Mouse (Mus musculus) neutrophil, adult 5-6 weeks (primary cell): ENCODE results near the gene Adam19. TPM values are rescaled to one million over a fixed set of nuclear protein-coding genes. Genes with fewer than 3 reads are reported as not detected.

Experiments used
- ATAC-seq: fragments of 151-379, 151-347 bp; 2 replicates; pipeline ENCODE4 v1.8.0; 2017; ENCODE audit warnings: mild to moderate bottlenecking, moderate TSS enrichment; ENCODE audit not compliant: insufficient number of reproducible peaks, poor library complexity, low FRiP score, severe bottlenecking; ENCODE audit errors: extremely low read depth
- total RNA-seq: library from RNA; stranded (forward); fragments of 200-1000 nt; gene quantifications from 2 replicates; pipeline ENCODE4 v1.2.3, GENCODE M21; 2017

Adam19 gene
- total RNA-seq = 114 and 122 TPM in 2 replicates

DNA sequence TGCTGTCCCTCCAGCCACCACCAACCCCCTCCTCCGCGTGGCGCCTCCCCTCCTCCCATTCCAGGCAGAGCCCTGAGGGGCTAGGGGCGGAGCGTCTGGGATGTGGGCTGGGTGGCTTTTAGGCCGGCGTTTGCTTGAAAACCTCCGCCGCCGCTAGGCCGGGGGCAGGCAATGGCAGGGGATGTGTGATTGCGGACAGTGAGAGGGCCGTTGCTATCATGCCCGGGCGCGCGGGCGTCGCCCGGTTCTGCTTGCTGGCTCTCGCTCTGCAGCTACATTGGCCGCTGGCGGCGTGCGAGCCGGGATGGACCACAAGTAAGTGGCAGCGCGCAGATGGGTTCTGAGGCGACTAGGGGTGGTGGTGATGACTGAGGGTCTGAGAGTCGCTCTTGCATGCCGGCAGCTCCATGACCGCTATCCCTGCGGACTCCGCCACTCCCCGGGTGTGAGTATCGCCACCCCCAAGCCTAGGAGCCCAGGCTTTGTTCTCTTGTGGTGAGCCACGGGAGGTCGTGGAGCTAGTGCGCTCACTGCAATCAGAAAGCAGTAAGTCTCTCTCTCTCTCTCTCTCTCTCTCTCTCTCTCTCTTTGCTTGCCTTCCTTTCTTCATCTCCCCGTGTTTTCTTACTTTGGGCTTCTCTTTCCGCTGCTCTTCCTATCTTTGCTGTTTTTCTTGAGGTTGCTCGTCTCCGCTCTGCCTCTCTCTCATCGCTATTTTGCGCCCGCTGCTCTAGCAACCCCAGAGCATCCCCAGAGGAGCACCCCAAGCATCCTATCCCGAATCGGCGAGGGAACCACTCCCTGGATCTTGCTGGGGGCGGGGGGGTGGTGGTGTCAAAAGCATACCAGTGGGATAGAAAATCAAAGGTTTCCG lies at the start of gene Adam19:
Gene Adam19, plus strand, starts transcription at position 97 of the 874 bp plus-strand sequence.
- ATAC-seq = peak; percentile 57

DNA sequence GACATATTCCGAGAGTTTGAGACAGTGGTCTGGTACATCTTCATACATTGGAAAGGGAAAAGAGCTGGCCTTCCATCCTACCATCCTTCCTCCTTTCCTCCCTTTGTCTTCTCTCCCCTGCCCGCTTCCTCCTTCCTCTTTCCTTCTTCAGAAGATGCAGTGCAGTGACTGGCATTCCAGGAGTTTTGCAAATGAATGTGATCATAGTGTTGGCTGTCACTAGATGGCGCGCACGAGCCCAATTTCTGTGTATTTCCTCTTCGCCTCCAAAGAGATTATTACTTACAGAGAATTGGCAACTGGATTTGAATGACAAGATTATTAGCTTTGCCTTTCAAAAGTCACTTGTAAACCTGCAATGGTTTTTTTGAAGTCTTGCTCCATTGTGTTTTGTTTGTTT lies 39.7 kb upstream of the Adam19 start:
- ATAC-seq = 0 out of 2 replicates have a peak, but pooled peaks have one; percentile 41

DNA sequence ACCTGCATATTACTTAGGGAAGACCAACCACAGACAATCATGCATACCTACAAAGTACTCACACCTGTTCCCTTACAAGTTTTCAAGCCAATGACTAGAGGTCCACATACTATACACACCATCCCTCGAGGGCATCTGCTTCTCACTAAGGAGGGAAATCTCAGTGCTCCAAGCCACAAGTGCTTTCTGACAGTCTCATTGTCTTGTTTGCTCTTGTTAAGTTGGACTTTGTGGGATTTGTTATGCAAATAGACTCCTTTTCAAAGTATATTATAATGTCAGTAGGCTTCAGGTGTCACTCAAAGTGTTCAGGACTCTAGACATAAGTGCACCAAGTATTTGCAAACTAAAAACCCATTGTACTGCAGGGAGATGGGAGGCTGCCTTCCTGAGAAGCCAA lies 35.5 kb upstream of the Adam19 start:
- no peak for ATAC-seq

DNA sequence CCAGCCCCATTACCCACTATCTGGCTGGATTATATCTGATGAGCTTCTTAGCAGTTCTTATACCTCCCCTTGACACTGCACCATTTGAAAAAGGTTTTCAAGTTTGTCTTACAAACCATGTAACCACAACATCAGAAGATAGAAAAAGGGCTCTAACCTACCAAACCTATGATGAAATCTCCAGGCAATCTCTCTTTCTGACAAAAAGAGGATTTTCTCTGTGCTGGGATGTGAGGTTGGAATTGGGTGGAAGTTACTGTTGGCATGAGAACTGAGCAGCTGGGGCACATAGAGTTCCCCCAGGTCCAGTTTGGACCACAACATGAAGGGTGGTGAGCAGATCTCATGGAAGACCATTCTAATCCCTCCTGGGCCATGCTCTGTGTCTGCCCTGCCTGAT lies 33.9 kb upstream of the Adam19 start:
- ATAC-seq = no peak

DNA sequence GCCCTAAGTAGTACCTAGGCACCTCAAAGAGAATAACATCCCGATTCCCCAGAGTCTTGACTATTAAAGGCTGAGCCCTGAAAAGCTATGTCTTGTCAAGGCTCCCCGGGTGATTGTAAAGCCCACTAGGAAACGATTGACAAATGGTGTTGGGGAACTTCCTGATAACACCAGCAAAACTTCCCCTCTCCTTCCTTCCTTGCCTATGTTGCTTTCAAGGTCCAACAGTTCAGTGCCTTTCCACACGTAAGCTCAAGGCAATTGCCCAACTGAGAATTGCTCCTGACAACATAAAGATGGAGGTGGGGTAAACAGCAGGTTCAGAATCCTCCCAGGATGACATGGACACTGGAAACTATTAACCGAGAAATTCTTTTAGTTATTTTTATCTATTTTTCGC lies 32.8 kb upstream of the Adam19 start:
- ATAC-seq = no peak

DNA sequence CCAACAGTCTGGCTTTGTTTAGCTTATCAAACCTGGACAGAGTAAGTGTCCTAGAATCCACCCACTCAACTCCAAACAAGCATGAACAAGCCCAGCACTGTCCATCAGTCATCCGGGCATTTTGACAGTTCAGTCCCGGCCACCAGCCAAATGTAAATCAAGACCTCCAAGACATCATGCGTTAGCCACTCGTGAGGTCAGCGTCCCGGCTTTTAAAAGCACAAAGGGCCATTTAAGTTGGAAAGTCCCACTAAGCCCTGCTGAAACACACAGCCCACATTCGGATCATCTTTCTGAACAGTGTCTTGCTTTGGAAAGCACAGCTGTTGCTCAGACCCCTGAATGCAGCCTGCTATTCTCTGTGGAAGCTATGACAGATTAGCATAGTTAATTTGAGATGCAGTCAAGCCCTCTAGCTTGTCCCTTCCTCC lies 29.8 kb upstream of the Adam19 start:
- no peak for ATAC-seq

- ATAC-seq = no peak
These were observed 27.6 kb upstream of the Adam19 start for GRCm38 (mm10) chr11:46027952-46028814.

GRCm38 (mm10) chr11:46029485-46029884 lies 26.3 kb upstream of the Adam19 start:
- ATAC-seq = no peak

DNA sequence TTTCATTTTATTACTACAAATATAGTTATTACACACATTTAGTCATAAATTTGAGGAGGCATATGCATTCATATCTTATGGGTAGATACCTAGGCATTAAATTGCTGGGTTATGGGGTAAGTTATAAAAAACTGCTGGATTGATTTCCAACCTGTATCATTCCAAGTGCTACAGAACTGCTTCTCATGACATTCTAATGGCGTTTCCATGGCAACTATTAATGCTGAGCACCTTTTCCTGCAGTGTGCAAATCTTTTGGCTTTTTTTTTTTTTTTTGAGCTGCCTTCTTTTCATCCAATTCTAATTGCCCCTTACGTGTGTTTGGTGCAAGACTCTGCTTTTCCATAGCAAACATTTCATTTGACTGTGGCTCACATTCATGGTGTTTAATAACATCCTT lies 25.8 kb upstream of the Adam19 start:
- no peak for ATAC-seq

- 0 out of 2 replicates have a peak, but pooled peaks have one; percentile 33 for ATAC-seq
These were observed 24.3 kb upstream of the Adam19 start for GRCm38 (mm10) chr11:46031470-46031869.

DNA sequence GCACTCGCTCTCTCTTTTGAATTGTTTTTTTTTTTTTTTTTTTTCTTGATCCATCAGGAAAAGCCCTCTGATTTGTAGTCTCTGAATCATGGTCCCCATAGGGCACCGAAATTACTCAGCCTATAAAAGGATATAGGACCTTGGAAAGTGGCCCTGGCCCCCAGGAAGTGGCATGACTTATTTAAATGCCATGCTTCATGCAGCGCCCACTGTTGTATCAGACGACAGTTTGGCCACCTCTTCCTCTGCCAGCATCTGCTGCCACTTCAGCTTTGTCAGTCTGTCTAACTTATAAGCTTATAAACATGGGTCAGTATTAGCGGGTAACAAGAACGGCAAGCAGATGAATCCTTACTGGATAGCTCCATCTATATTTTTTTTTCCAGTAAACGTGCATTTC lies 22.8 kb upstream of the Adam19 start:
- no peak for ATAC-seq

DNA sequence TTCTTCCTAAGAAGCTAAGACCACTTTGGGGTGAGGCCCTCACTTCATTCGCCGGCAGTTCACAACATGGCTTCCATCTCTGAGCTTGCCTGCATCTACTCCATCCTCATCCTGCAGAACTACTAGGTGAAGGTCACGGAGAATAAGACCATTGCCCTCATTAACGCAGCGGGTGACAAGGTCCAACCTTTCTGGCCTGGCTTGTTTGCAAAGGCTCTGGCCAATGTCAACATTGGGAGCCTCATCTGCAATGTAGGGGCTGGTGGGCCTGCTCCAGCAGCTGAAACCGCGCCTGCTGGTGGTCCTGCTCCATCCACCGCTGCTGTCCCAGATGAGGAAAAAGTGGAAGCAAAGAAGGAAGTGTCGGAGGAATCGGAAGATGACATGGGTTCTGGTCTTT lies 19.4 kb upstream of the Adam19 start:
- no peak for ATAC-seq

DNA sequence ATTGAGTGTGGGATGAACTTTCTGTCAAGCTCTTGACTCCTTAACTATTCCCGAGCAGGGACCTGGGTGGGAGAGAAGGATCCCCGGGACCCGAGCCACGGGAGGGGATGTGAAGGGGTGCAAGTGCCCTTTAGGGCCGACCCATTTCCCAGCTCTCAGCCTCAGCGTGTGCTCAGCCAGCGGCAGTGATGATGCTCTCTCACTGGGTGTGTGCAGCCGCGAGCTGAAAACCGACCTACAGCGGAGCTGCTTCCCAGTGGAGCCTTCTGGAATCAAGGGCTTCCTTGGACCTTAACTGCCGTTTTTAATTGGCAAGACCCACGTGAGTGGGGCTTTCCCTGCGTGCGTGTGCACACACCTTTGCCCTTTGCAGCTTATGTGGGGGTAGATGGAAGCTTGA lies 16.9 kb upstream of the Adam19 start:
- no peak for ATAC-seq

DNA sequence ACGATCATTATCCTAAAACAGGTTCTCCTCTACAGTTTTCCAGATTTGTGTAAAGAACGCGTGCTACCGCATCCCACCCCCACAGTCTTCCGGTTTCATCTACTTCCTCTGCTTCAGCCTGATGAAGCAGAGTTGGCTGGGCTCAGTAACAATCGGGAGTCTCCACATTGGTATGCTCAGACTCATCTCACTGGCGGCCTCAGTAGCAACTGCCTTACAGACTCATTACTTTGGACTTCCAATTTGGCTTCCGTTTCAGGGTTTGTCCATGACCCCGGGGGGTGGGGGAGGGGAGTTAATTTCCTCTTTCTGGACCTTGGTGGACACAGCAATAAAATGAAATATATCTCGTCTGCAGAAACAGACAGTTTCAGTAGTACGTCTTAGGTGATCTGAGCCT lies 16.5 kb upstream of the Adam19 start:
- ATAC-seq = no peak

DNA sequence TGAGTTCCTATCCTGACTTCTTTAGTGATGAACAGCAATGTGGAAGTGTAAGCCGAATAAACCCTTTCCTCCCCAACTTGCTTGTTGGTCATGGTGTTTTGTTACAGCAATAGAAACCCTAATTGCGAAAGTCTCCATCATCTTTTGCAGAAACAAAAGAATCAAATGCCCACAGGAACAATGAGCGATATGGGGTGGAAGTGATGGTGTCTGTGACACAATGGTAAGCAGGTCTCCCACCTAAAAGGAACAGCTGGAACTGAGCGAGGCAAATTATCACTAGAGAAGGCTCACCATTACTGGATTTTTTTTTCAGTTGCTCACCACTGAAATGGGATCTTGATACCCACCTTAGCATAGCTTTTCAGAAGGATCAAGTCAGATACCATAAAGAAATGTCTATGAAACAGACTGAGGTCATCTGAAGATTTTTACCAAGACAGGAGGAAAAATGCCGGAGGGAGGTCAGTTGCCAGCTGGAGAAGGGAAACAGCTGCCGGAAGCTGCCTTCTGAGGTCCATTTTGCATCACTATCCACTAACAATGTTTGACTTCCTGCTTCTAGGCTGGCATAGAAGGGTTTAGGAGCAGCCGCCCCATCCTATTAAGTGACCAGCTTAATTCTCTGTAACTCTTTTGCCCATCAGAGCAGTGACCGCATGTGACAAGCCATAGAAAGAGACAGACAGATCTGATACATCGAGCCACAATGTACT lies 14.8 kb upstream of the Adam19 start:
- ATAC-seq = no peak

DNA sequence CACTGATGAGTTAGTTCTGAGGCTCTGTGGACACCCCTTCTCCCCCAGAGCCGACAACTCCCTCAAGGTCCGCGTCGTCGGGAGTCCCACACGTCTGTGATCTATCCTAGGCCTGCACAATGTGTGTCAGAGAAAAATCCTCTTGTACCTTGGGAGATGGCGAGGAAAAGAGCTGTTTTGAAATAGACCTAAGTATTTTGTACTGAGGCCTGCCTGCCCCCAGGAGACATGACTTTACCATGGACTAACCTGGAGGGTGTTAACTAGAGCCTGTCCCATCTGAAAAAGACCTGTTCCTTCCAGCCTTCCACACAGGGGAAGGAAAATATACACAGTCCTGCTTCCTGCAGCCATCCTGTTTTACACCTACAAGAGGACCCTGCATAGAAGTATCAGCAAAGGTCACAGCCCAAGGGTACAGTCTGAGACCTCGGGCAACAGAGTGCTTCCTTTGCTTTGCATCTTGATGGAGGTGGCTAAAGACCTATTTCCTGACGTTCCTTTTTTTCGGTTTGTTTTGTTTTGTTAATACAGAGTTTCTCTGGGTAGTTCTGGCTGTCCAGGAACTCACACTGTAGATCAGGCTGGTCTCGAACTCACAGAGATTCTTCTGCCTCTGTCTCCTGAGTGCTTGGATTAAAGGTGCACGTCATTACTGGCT lies 14.1 kb upstream of the Adam19 start:
- no peak for ATAC-seq

- no peak for ATAC-seq
These were observed 11.0 kb upstream of the Adam19 start for GRCm38 (mm10) chr11:46044781-46045180.

- no peak for ATAC-seq
These were observed 8.5 kb upstream of the Adam19 start for GRCm38 (mm10) chr11:46047264-46047663.
